Mouse (Mus musculus) liver, embryonic 15.5 days (tissue): Measurements from ENCODE around the gene Ddx39. TPM values are rescaled to one million over a fixed set of nuclear protein-coding genes. Genes with fewer than 3 reads are reported as not detected.

ENCODE experiments used
- ATAC-seq: fragments of 200-750 bp; cut with Nextera tagmentation; 2 replicates; pipeline ENCODE4 v1.8.0; 2017; ENCODE audit warnings: moderate number of reproducible peaks, mild to moderate bottlenecking, moderate library complexity; ENCODE audit not compliant: insufficient read depth
- H3K27ac ChIP-seq: fragments of 300-500 bp; sonication (generic); replicated peaks from 2 replicates; pipeline ENCODE4 v1.5.1; 2015; ENCODE audit warnings: mild to moderate bottlenecking, inconsistent platforms
- H3K27me3 ChIP-seq: fragments of 300-500 bp; sonication (generic); 2 replicates; pipeline ENCODE4 v1.6.1; 2015; ENCODE audit warnings: mild to moderate bottlenecking, inconsistent platforms
- H3K36me3 ChIP-seq: fragments of 300-500 bp; sonication (generic); replicated peaks from 2 replicates; pipeline ENCODE4 v1.6.1; 2015; ENCODE audit warnings: moderate library complexity, mild to moderate bottlenecking, inconsistent platforms
- H3K4me1 ChIP-seq: fragments of 300-500 bp; sonication (generic); replicated peaks from 2 replicates; pipeline ENCODE4 v1.6.1; 2015; ENCODE audit warnings: inconsistent platforms
- H3K4me2 ChIP-seq: fragments of 300-500 bp; sonication (generic); 2 replicates; pipeline ENCODE4 v1.6.1; 2015; ENCODE audit warnings: moderate library complexity, mild to moderate bottlenecking, inconsistent platforms
- H3K4me3 ChIP-seq: fragments of 300-500 bp; sonication (generic); replicated peaks from 2 replicates; pipeline ENCODE4 v1.5.1; 2015; ENCODE audit warnings: mild to moderate bottlenecking, inconsistent platforms
- H3K9ac ChIP-seq: fragments of 300-500 bp; sonication (generic); 2 replicates; pipeline ENCODE4 v1.6.1; 2015; ENCODE audit warnings: moderate library complexity, mild to moderate bottlenecking, inconsistent platforms
- H3K9me3 ChIP-seq: fragments of 300-500 bp; sonication (generic); replicated peaks from 2 replicates; pipeline ENCODE4 v1.6.1; 2016; ENCODE audit warnings: inconsistent platforms
- WGBS: fragments of 180-500 bp; shearing (Covaris S2); methylation state at CpG from one replicate; pipeline ENCODE4 v1.1.7; 2015; ENCODE audit warnings: mixed read lengths; ENCODE audit not compliant: insufficient replicate concordance; 5-methylcytosine and 5-hydroxymethylcytosine counted together
- polyA plus RNA-seq: library from polyadenylated mRNA; unstranded; fragments of >200 nt; fragmentation: Nextera tagmentation; extraction: Ambion mirVana; gene quantifications from 2 replicates; pipeline ENCODE4 v1.2.1, GENCODE M21; 2015

Gene Ddx39
- polyA plus RNA-seq, 1 experiment from 2014 or later = 184 TPM

DNA sequence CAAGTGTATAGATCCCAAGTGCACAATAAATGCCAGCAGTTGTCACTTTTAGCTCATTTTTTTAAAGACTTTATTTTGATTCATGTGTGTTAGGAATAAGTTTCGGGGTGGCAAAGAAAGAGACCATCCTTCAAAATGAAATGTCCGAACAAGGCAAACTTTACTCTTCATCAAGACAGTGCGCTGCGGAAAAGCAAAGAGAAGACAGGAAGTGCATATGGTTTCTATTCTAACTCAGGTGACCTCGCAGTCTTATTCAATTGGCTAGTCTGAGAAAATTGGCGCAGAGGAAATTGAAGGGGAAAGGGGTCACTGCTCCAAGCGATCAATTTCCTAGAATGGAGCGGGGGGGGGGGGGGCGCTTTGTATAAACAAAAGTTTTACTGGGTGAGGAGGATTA is 15.4 kb upstream of the Ddx39 start:
- Histone ChIP-seq H3K9ac (peak overlapping the region; percentile 90), H3K36me3 (no peaks in the 10 kb centered on the region), H3K9me3 (no peaks in the 10 kb centered on the region), H3K4me1 (peaks cover 52% of the 10 kb centered on the region), H3K4me2 (peak overlapping the region; percentile 99), H3K4me3 (peak overlapping the region; percentile 82), H3K27me3 (no peaks in the 10 kb centered on the region), H3K27ac (peak overlapping the region; percentile 81)
- ATAC-seq = no peak
- 15% methylated on average over 9 of the region's 9 CpGs for WGBS

- Histone ChIP-seq H3K4me2 (peak overlapping the region; percentile 99; the same call in 1 of the 2 replicates), H3K36me3 (no peaks in the 10 kb centered on the region), H3K27me3 (no peaks in the 10 kb centered on the region), H3K9ac (no peak overlapping the region), H3K9me3 (no peaks in the 10 kb centered on the region), H3K4me1 (peaks cover 42% of the 10 kb centered on the region), H3K4me3 (no peak overlapping the region), H3K27ac (0 out of 2 replicates have a peak overlapping the region, but pooled peaks have one; percentile 81)
- 59% methylated on average over 9 of the region's 9 CpGs for WGBS
- no peak for ATAC-seq
These were observed 14.4 kb upstream of the Ddx39 start for GRCm38 (mm10) chr8:83700423-83701085.

GRCm38 (mm10) chr8:83703426-83703825 is 11.6 kb upstream of the Ddx39 start:
- WGBS = 68% methylated on average over 4 of the region's 4 CpGs
- Histone ChIP-seq H3K4me1 (peaks cover 20% of the 10 kb centered on the region), H3K4me2 (no peak overlapping the region), H3K9me3 (no peaks in the 10 kb centered on the region), H3K27me3 (peaks cover 4% of the 10 kb centered on the region; the same call in 1 of the 2 replicates), H3K4me3 (no peak overlapping the region), H3K36me3 (no peaks in the 10 kb centered on the region), H3K9ac (no peak overlapping the region), H3K27ac (no peak overlapping the region)
- ATAC-seq = no peak

DNA sequence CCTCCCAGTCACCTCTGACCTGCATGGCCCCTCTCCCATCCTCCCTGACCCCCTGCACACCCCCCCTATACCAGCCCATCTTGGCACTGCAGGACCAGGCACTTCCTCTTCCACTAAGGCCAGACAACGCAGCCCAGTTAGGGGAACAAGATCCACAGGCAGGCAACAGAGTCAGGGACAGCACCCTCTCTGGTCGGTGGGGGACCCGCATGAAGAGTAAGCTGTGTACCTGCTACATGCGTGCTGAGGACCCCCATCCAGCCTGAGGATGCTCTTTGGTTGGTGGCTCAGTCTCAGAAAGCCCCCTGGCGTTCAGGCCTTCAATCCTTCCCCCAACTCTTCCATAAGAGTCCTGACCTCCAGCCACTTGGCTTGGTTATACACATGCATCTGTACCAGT is 8.6 kb upstream of the Ddx39 start:
- Histone ChIP-seq H3K9ac (no peak overlapping the region), H3K4me2 (no peak overlapping the region), H3K27ac (no peak overlapping the region), H3K27me3 (peaks cover 4% of the 10 kb centered on the region; the same call in 1 of the 2 replicates), H3K4me3 (no peak overlapping the region), H3K36me3 (no peaks in the 10 kb centered on the region), H3K9me3 (no peaks in the 10 kb centered on the region), H3K4me1 (no peaks in the 10 kb centered on the region)
- ATAC-seq = no peak
- WGBS = 42% methylated on average over 5 of the region's 5 CpGs

DNA sequence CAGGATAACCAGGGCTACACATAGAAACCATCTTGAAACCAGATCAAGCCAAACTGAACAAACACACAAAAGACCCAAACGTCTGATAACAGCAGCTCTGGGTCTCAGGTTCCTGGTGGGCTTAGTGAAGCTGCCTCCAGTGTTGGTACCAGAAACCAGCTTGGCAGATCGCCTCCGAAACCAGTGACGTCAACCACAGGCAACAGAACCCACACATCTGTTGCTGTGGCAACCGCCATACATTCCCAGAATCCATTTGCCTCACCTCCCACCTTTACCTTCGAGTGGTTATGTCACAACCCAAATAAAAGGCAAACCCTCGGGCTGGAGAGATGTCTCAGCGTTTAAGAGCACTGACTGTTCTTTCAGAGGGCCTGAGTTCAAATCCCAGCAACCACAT is 7.4 kb upstream of the Ddx39 start:
- Histone ChIP-seq H3K9ac (no peak overlapping the region), H3K36me3 (no peaks in the 10 kb centered on the region), H3K9me3 (no peaks in the 10 kb centered on the region), H3K4me1 (no peaks in the 10 kb centered on the region), H3K27me3 (peaks cover 4% of the 10 kb centered on the region; the same call in 1 of the 2 replicates), H3K4me2 (no peak overlapping the region), H3K27ac (no peak overlapping the region), H3K4me3 (no peak overlapping the region)
- no peak for ATAC-seq
- 59% methylated on average over 8 of the region's 8 CpGs for WGBS

DNA sequence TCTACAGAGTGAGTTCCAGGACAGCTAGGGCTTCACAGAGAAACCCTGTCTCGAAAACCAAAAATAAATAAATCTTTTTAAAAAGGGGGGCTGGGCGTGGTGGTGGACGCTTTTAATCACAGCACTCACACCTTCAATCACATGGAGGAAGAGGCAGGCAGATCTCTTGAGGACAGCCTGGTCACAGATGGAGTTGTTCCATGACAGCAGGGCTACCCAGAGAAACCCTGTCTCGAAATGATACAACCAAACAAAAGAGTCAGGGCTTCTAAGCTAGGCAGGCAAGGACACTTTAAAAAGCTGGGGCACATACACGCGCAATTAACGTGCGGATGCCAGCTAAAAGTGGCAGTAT is 324 bp upstream of the Ddx39 start:
- H3K27ac ChIP-seq = peak overlapping the region; percentile 97
- peak overlapping the region; percentile 97 for H3K4me3 ChIP-seq
- peaks cover 33% of the 10 kb centered on the region for H3K4me1 ChIP-seq
- H3K36me3 ChIP-seq = peaks cover 7% of the 10 kb centered on the region
- no peaks in the 10 kb centered on the region for H3K9me3 ChIP-seq
- no peak; the same call in 1 of the 2 replicates for ATAC-seq
- H3K9ac ChIP-seq = 0 out of 2 replicates have a peak overlapping the region, but pooled peaks have one; percentile 19
- 9% methylated on average over 8 of the region's 8 CpGs for WGBS
- peak overlapping the region; percentile 74 for H3K4me2 ChIP-seq
- no peaks in the 10 kb centered on the region for H3K27me3 ChIP-seq

GRCm38 (mm10) chr8:83715771-83716170 is 794 bp downstream of the Ddx39 start:
- ATAC-seq = no peak
- peak overlapping the region; percentile 97 for H3K27ac ChIP-seq
- peaks cover 33% of the 10 kb centered on the region for H3K4me1 ChIP-seq
- under 1% methylated on average over 17 of the region's 17 CpGs for WGBS
- no peaks in the 10 kb centered on the region for H3K27me3 ChIP-seq
- peak overlapping the region; percentile 74 for H3K4me2 ChIP-seq
- no peaks in the 10 kb centered on the region for H3K9me3 ChIP-seq
- peak overlapping the region; percentile 93 for H3K9ac ChIP-seq
- peaks cover 18% of the 10 kb centered on the region for H3K36me3 ChIP-seq
- H3K4me3 ChIP-seq = peak overlapping the region; percentile 97

DNA sequence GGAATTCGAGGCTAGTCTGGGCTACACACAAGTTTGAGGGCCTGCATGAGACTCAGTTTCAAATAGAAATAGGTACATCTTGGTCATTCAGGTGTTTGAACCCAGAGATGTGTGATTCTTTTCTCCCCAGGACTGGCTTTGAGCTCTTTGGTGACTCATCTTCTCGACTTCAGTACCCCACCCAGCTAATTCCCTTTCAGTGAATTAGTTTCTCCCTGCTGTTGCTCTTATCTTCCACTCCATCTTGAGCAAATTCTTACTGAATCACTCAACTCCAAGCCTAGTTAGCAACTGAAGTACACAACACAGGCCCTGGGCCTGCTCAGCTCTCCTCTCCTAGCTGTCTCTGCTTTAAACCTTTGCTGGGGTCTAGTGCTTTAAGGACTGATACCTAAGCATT is 1.6 kb downstream of the Ddx39 start:
- WGBS = 27% methylated on average over 2 of the region's 2 CpGs
- Histone ChIP-seq H3K9me3 (no peaks in the 10 kb centered on the region), H3K4me3 (peak overlapping the region; percentile 97), H3K27ac (peak overlapping the region; percentile 97), H3K36me3 (peaks cover 26% of the 10 kb centered on the region), H3K9ac (peak overlapping the region; percentile 93), H3K27me3 (no peaks in the 10 kb centered on the region), H3K4me1 (peaks cover 33% of the 10 kb centered on the region), H3K4me2 (peak overlapping the region; percentile 74)
- ATAC-seq = peak; percentile 1; the same call in 1 of the 2 replicates

- WGBS = 88% methylated on average over 2 of the region's 2 CpGs
- no peaks in the 10 kb centered on the region for H3K27me3 ChIP-seq
- no peak overlapping the region for H3K27ac ChIP-seq
- H3K36me3 ChIP-seq = peaks cover 51% of the 10 kb centered on the region
- H3K4me3 ChIP-seq = no peak overlapping the region
- ATAC-seq = no peak
- H3K9ac ChIP-seq = no peak overlapping the region
- peaks cover 43% of the 10 kb centered on the region for H3K4me1 ChIP-seq
- no peaks in the 10 kb centered on the region for H3K9me3 ChIP-seq
- no peak overlapping the region for H3K4me2 ChIP-seq
These were observed 4.1 kb downstream of the Ddx39 start for GRCm38 (mm10) chr8:83719048-83719447.

- no peaks in the 10 kb centered on the region for H3K27me3 ChIP-seq
- no peak overlapping the region for H3K4me3 ChIP-seq
- no peak for ATAC-seq
- no peak overlapping the region for H3K4me2 ChIP-seq
- H3K27ac ChIP-seq = no peak overlapping the region
- peaks cover 45% of the 10 kb centered on the region for H3K4me1 ChIP-seq
- peaks cover 57% of the 10 kb centered on the region for H3K36me3 ChIP-seq
- H3K9ac ChIP-seq = no peak overlapping the region
- WGBS = 75% methylated on average over 2 of the region's 2 CpGs
- no peaks in the 10 kb centered on the region for H3K9me3 ChIP-seq
These were observed 4.7 kb downstream of the Ddx39 start for GRCm38 (mm10) chr8:83719693-83720092.

- Histone ChIP-seq H3K4me1 (peaks cover 38% of the 10 kb centered on the region), H3K9me3 (no peaks in the 10 kb centered on the region), H3K36me3 (peaks cover 75% of the 10 kb centered on the region), H3K9ac (no peak overlapping the region), H3K27me3 (no peaks in the 10 kb centered on the region), H3K27ac (no peak overlapping the region), H3K4me2 (no peak overlapping the region), H3K4me3 (no peak overlapping the region)
- no peak for ATAC-seq
- 87% methylated on average over 25 of the region's 25 CpGs for WGBS
These were observed 6.5 kb downstream of the Ddx39 start for GRCm38 (mm10) chr8:83721405-83722025.
